9 mouse cellular contexts compared by ENCODE assay signal in the genomic region with DNA sequence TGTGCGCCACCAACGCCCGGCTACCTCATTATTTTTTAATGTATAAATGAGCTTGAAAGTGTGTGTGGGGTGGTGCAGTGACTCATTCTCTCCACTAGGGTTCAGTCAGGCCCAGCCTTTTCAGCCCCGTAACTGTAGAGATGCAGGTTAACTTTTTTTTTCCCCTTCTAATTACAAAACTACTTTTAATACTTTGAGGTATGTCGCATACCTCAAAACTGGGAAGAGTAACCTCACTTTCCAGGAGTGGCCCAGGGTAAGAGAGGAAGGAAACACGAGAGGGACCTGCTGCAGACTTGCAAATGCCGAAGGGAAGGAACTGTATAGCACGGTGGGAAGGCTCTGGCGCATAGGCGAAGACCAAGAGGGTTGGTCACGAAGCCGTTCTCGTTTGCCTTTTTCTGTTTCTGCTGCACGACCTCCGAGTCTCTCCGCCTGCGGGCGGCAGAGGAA. TPM values are rescaled to one million over a fixed set of nuclear protein-coding genes. Genes with fewer than 3 reads are reported as not detected.
DNase-seq lines count a peak whose midpoint lies in the region; ATAC-seq and TF ChIP-seq lines count a peak whose summit lies in the region.
"Had no signal": no experiment of that assay in that cellular context is flagged by ENCODE, and none has a peak within 500 bp of the region (broad histone marks: within the 10 kb centered on the region; RNA-seq: fewer than 3 reads in every experiment).

No protein-coding gene starts in this region.

- WGBS in embryonic facial prominence, embryonic 14.5 days, result 3% methylated on average over 18 of the region's 18 CpGs
- WGBS in heart, embryonic 16.5 days, result under 1% methylated on average over 18 of the region's 18 CpGs
- under 1% methylated on average over 18 of the region's 18 CpGs for WGBS in lung, adult 2 months
- WGBS in neural tube, embryonic 13.5 days, result 2% methylated on average over 18 of the region's 18 CpGs

- TF ChIP-seq CTCF in CH12.LX (conservative IDR thresholded peaks at IDR 0.05 in 1 of 2, IDR thresholded peaks at IDR 0.05 in 1 of 2; ENCODE audit: low read depth in 2 of 2, low read length in 2 of 2), result peak; percentile 77 to 78
- TF ChIP-seq CTCF in bone marrow macrophage, adult 2 months (IDR thresholded peaks at IDR 0.05; ENCODE audit: low read depth, low read length), result peak; percentile 23
- TF ChIP-seq CTCF in lung, adult 2 months (IDR thresholded peaks at IDR 0.05; ENCODE audit: insufficient read depth, low read length), result peak; percentile 71

- peak; percentile 53 for ATAC-seq in embryonic facial prominence, embryonic 14.5 days (ENCODE audit: low read depth)
- peak; percentile 42 for ATAC-seq in heart, embryonic 16.5 days (replicated peaks; ENCODE audit: extremely low read depth, insufficient read depth, low FRiP score)
- ATAC-seq in neural tube, embryonic 13.5 days (ENCODE audit: low read depth), result no peak

- no peaks in the 10 kb centered on the region for H3K27me3 ChIP-seq in CH12.LX (replicated peaks)
- 0 out of 2 replicates have a peak, but pooled peaks cover 5% of the 10 kb centered on the region for H3K27me3 ChIP-seq in embryonic facial prominence, embryonic 14.5 days (replicated peaks; ENCODE audit: control insufficient read depth, insufficient read depth, low read length)
- 0 out of 2 replicates have a peak, but pooled peaks cover 3% of the 10 kb centered on the region for H3K27me3 ChIP-seq in heart, embryonic 16.5 days (ENCODE audit: control insufficient read depth, insufficient read depth, low read length)
- peaks cover 9% of the 10 kb centered on the region for H3K27me3 ChIP-seq in neural tube, embryonic 13.5 days

- no peak for TF ChIP-seq EP300 in CH12.LX (IDR thresholded peaks at IDR 0.05; ENCODE audit: low read length)

- H3K36me3 ChIP-seq in CH12.LX (replicated peaks in 1 of 2; ENCODE audit: control insufficient read depth in 1 of 2, insufficient read depth in 1 of 2, low read length in 1 of 2), result peaks cover 0 to 14% of the 10 kb centered on the region in 2 experiments
- H3K36me3 ChIP-seq in embryonic facial prominence, embryonic 14.5 days (ENCODE audit: control insufficient read depth, insufficient read depth, low read length), result 0 out of 2 replicates have a peak, but pooled peaks cover 5% of the 10 kb centered on the region
- no peaks in the 10 kb centered on the region for H3K36me3 ChIP-seq in heart, embryonic 16.5 days (ENCODE audit: control insufficient read depth, insufficient read depth)
- H3K36me3 ChIP-seq in neural tube, embryonic 13.5 days, result no peaks in the 10 kb centered on the region

- peak; percentile 72 for TF ChIP-seq RAD21 in CH12.LX (IDR thresholded peaks at IDR 0.05; ENCODE audit: low read depth, low read length)

- H3K4me1 ChIP-seq in CH12.LX (ENCODE audit: control insufficient read depth in 1 of 2, insufficient read depth in 2 of 2), result peaks cover 6 to 27% of the 10 kb centered on the region in 2 experiments
- peaks cover 13% of the 10 kb centered on the region; the same call in 1 of the 2 replicates for H3K4me1 ChIP-seq in bone marrow macrophage, adult 2 months (ENCODE audit: control insufficient read depth, insufficient read depth, low read length)
- peaks cover 5% of the 10 kb centered on the region for H3K4me1 ChIP-seq in embryonic facial prominence, embryonic 14.5 days (ENCODE audit: control insufficient read depth, insufficient read depth, low read length)
- peaks cover 7% of the 10 kb centered on the region for H3K4me1 ChIP-seq in heart, embryonic 16.5 days (ENCODE audit: control insufficient read depth, insufficient read depth, low read length)
- H3K4me1 ChIP-seq in lung, adult 2 months (ENCODE audit: control insufficient read depth, insufficient read depth, low read length), result peaks cover 7% of the 10 kb centered on the region
- H3K4me1 ChIP-seq in neural tube, embryonic 13.5 days (replicated peaks), result peaks cover 23% of the 10 kb centered on the region

- in situ Hi-C loops in CH12.LX (cut with MboI; ENCODE audit: low pct_ligation_motif_present, low pct_unique_long_range_greater_than_20kb, low sequenced_read_pairs), result no loop called here

- no peak overlapping the region for H3K27ac ChIP-seq in CH12.LX (ENCODE audit: insufficient read depth, low read depth)
- no peak overlapping the region for H3K27ac ChIP-seq in bone marrow macrophage, adult 2 months (ENCODE audit: insufficient read depth, low read depth, low read length)
- peak overlapping the region; percentile 33; the same call in 1 of the 2 replicates for H3K27ac ChIP-seq in embryonic facial prominence, embryonic 14.5 days (replicated peaks; ENCODE audit: low read depth, low read length)
- peak overlapping the region; percentile 1 for H3K27ac ChIP-seq in heart, embryonic 16.5 days (ENCODE audit: low read length)
- H3K27ac ChIP-seq in neural tube, embryonic 13.5 days (replicated peaks), result no peak overlapping the region

- peak overlapping the region; percentile 85 for H3K4me2 ChIP-seq in CH12.LX (ENCODE audit: insufficient read depth, low read depth, poor library complexity, severe bottlenecking)
- peak overlapping the region; percentile 71 for H3K4me2 ChIP-seq in embryonic facial prominence, embryonic 14.5 days (ENCODE audit: low read depth, low read length)
- peak overlapping the region; percentile 66 for H3K4me2 ChIP-seq in heart, embryonic 16.5 days (ENCODE audit: low read depth, low read length)
- peak overlapping the region; percentile 55 for H3K4me2 ChIP-seq in neural tube, embryonic 13.5 days

- no peaks in the 10 kb centered on the region for H3K9me3 ChIP-seq in CH12.LX (replicated peaks; ENCODE audit: low read length)
- H3K9me3 ChIP-seq in embryonic facial prominence, embryonic 14.5 days (ENCODE audit: control insufficient read depth, low read length), result no peaks in the 10 kb centered on the region
- no peaks in the 10 kb centered on the region for H3K9me3 ChIP-seq in heart, embryonic 16.5 days (replicated peaks; ENCODE audit: control insufficient read depth, low read length)
- no peaks in the 10 kb centered on the region for H3K9me3 ChIP-seq in neural tube, embryonic 13.5 days

- dilution Hi-C loops in CH12.LX (cut with MboI; ENCODE audit: extremely low pct_ligation_motif_present, extremely low pct_unique_long_range_greater_than_20kb, low sequenced_read_pairs), result no loop called here

- TF ChIP-seq POLR2A in CH12.LX (IDR thresholded peaks at IDR 0.05; ENCODE audit: low read depth, low read length), result no peak
- TF ChIP-seq POLR2A in bone marrow macrophage, adult 2 months (IDR thresholded peaks at IDR 0.05; ENCODE audit: borderline replicate concordance, low read depth, low read length), result no peak
- TF ChIP-seq POLR2A in lung, adult 2 months (IDR thresholded peaks at IDR 0.05; ENCODE audit: borderline replicate concordance, extremely low read depth, low read depth, low read length), result no peak

- H3K4me3 ChIP-seq in CH12.LX (replicated peaks in 1 of 3; ENCODE audit: low read depth in 2 of 3, low read length in 2 of 3, poor library complexity in 1 of 3), result peak overlapping the region in 2 of 3 experiments; percentile 1 to 37
- peak overlapping the region; percentile 56 for H3K4me3 ChIP-seq in bone marrow macrophage, adult 2 months (ENCODE audit: insufficient read depth, low read length)
- H3K4me3 ChIP-seq in embryonic facial prominence, embryonic 14.5 days (ENCODE audit: low read depth, low read length), result peak overlapping the region; percentile 37
- H3K4me3 ChIP-seq in heart, embryonic 16.5 days (ENCODE audit: low read length), result peak overlapping the region; percentile 42
- H3K4me3 ChIP-seq in lung, adult 2 months (replicated peaks; ENCODE audit: extremely low read depth, low read depth, low read length), result peak overlapping the region; percentile 65
- peak overlapping the region; percentile 26 for H3K4me3 ChIP-seq in neural tube, embryonic 13.5 days

- peaks cover 16% of the 10 kb centered on the region for H3K79me2 ChIP-seq in CH12.LX (replicated peaks; ENCODE audit: control insufficient read depth, extremely low read depth, insufficient read depth, poor library complexity, severe bottlenecking)

- H3K9ac ChIP-seq in CH12.LX (ENCODE audit: insufficient read depth, low read depth), result peak overlapping the region; percentile 58
- H3K9ac ChIP-seq in embryonic facial prominence, embryonic 14.5 days (ENCODE audit: low read depth, low read length), result peak overlapping the region; percentile 60
- H3K9ac ChIP-seq in heart, embryonic 16.5 days (ENCODE audit: low read length), result peak overlapping the region; percentile 32
- peak overlapping the region; percentile 54 for H3K9ac ChIP-seq in neural tube, embryonic 13.5 days

- DNase-seq in CH12.LX (ENCODE audit: extremely low read depth), result peak; percentile 69
- peak; percentile 83 for DNase-seq in embryonic facial prominence, embryonic 14.5 days (ENCODE audit: low spot score)
- peak; percentile 81 for DNase-seq in kidney, postnatal 14 days
- peak; percentile 57 for DNase-seq in lung, adult 2 months
- peak; percentile 43 for DNase-seq in telencephalon, adult 2 months (ENCODE audit: low read depth, low spot score)

RNA-seq across cellular contexts. Expression of gene Spryd4, which starts 1.3 kb away (rescaled TPM):
- total RNA-seq in CH12.LX (2012; rRNA removed), result 24.2 and 32.4 TPM in 2 replicates
- 48.8 and 50.2 TPM in 2 replicates for total RNA-seq in CH12.LX (2014; rRNA removed)
- 38.6 and 39.2 TPM in 2 replicates for polyA plus RNA-seq in CH12.LX (2012; ENCODE audit: insufficient read length, low read depth)
- polyA plus RNA-seq in bone marrow macrophage, adult 2 months (2012; ENCODE audit: insufficient read depth, insufficient read length, missing spikeins), result 5.3 and 6.1 TPM in 2 replicates
- polyA plus RNA-seq in embryonic facial prominence, embryonic 14.5 days (2014; fragmentation: Nextera tagmentation; extraction: Ambion mirVana), result 30.8 and 35.8 TPM in 2 replicates
- polyA plus RNA-seq in heart, embryonic 16.5 days (2015; fragmentation: Nextera tagmentation; extraction: Ambion mirVana), result 45.1 and 46.1 TPM in 2 replicates
- 5.6 and 9.9 TPM in 2 replicates for polyA plus RNA-seq in lung, adult 2 months (2012; rRNA removed)
- 21.3 and 21.5 TPM in 2 replicates for polyA plus RNA-seq in neural tube, embryonic 13.5 days (2015; fragmentation: Nextera tagmentation; extraction: Ambion mirVana)

RNA-seq across cellular contexts. Expression of gene Mip, which starts 12.7 kb away (rescaled TPM):
- not detected in 2 replicates for total RNA-seq in CH12.LX (2012; rRNA removed)
- total RNA-seq in CH12.LX (2014; rRNA removed), result not detected in 2 replicates
- polyA plus RNA-seq in CH12.LX (2012; ENCODE audit: insufficient read length, low read depth), result not detected in 2 replicates
- polyA plus RNA-seq in bone marrow macrophage, adult 2 months (2012; ENCODE audit: insufficient read depth, insufficient read length, missing spikeins), result not detected in 2 replicates
- polyA plus RNA-seq in embryonic facial prominence, embryonic 14.5 days (2014; fragmentation: Nextera tagmentation; extraction: Ambion mirVana), result 0.15 and 0.35 TPM in 2 replicates
- polyA plus RNA-seq in heart, embryonic 16.5 days (2015; fragmentation: Nextera tagmentation; extraction: Ambion mirVana), result not detected in 2 replicates
- not detected in 2 replicates for polyA plus RNA-seq in lung, adult 2 months (2012; rRNA removed)
- not detected in 2 replicates for polyA plus RNA-seq in neural tube, embryonic 13.5 days (2015; fragmentation: Nextera tagmentation; extraction: Ambion mirVana)
- total RNA-seq: gastrocnemius, postnatal 4 days had no signal

RNA-seq across cellular contexts. Expression of gene Gls2, which starts 18.6 kb away (rescaled TPM):
- 1.8 and 2.2 TPM in 2 replicates for total RNA-seq in CH12.LX (2012; rRNA removed)
- 1.9 and 2.0 TPM in 2 replicates for total RNA-seq in CH12.LX (2014; rRNA removed)
- 0.86 and 1.8 TPM in 2 replicates for polyA plus RNA-seq in CH12.LX (2012; ENCODE audit: insufficient read length, low read depth)
- not detected in 2 replicates for polyA plus RNA-seq in bone marrow macrophage, adult 2 months (2012; ENCODE audit: insufficient read depth, insufficient read length, missing spikeins)
- 1.1 and 2.6 TPM in 2 replicates for polyA plus RNA-seq in embryonic facial prominence, embryonic 14.5 days (2014; fragmentation: Nextera tagmentation; extraction: Ambion mirVana)
- 0.88 and 1.0 TPM in 2 replicates for polyA plus RNA-seq in heart, embryonic 16.5 days (2015; fragmentation: Nextera tagmentation; extraction: Ambion mirVana)
- polyA plus RNA-seq in lung, adult 2 months (2012; rRNA removed), result 1.5 and 2.4 TPM in 2 replicates
- 1.1 and 1.7 TPM in 2 replicates for polyA plus RNA-seq in neural tube, embryonic 13.5 days (2015; fragmentation: Nextera tagmentation; extraction: Ambion mirVana)

RNA-seq across cellular contexts. Expression of gene Timeless, which starts 19.0 kb away (rescaled TPM):
- total RNA-seq in CH12.LX (2012; rRNA removed), result 47.2 and 51.5 TPM in 2 replicates
- 31.7 and 38.6 TPM in 2 replicates for total RNA-seq in CH12.LX (2014; rRNA removed)
- 65.9 and 80.3 TPM in 2 replicates for polyA plus RNA-seq in CH12.LX (2012; ENCODE audit: insufficient read length, low read depth)
- 6.4 and 10.7 TPM in 2 replicates for polyA plus RNA-seq in bone marrow macrophage, adult 2 months (2012; ENCODE audit: insufficient read depth, insufficient read length, missing spikeins)
- polyA plus RNA-seq in embryonic facial prominence, embryonic 14.5 days (2014; fragmentation: Nextera tagmentation; extraction: Ambion mirVana), result 35.4 and 53.3 TPM in 2 replicates
- polyA plus RNA-seq in heart, embryonic 16.5 days (2015; fragmentation: Nextera tagmentation; extraction: Ambion mirVana), result 29.6 and 30.4 TPM in 2 replicates
- polyA plus RNA-seq in lung, adult 2 months (2012; rRNA removed), result 7.8 and 7.9 TPM in 2 replicates
- 24.0 and 31.2 TPM in 2 replicates for polyA plus RNA-seq in neural tube, embryonic 13.5 days (2015; fragmentation: Nextera tagmentation; extraction: Ambion mirVana)

RNA-seq across cellular contexts. Expression of gene Rbms2, which starts 32.8 kb away (rescaled TPM):
- total RNA-seq in CH12.LX (2012; rRNA removed), result 9.4 and 9.8 TPM in 2 replicates
- total RNA-seq in CH12.LX (2014; rRNA removed), result 8.5 and 9.1 TPM in 2 replicates
- 36.6 and 48.2 TPM in 2 replicates for polyA plus RNA-seq in CH12.LX (2012; ENCODE audit: insufficient read length, low read depth)
- polyA plus RNA-seq in bone marrow macrophage, adult 2 months (2012; ENCODE audit: insufficient read depth, insufficient read length, missing spikeins), result 39.4 and 39.8 TPM in 2 replicates
- 31.3 and 32.4 TPM in 2 replicates for polyA plus RNA-seq in embryonic facial prominence, embryonic 14.5 days (2014; fragmentation: Nextera tagmentation; extraction: Ambion mirVana)
- 35.8 and 37.7 TPM in 2 replicates for polyA plus RNA-seq in heart, embryonic 16.5 days (2015; fragmentation: Nextera tagmentation; extraction: Ambion mirVana)
- polyA plus RNA-seq in lung, adult 2 months (2012; rRNA removed), result 103 and 116 TPM in 2 replicates
- 12.4 and 12.7 TPM in 2 replicates for polyA plus RNA-seq in neural tube, embryonic 13.5 days (2015; fragmentation: Nextera tagmentation; extraction: Ambion mirVana)

Comparison
In these comparisons a context has a peak if more than half of its experiments do, and no peak if none do; other contexts are left out.
1. H3K27ac ChIP-seq: peak in embryonic facial prominence, embryonic 14.5 days (single experiment) and heart, embryonic 16.5 days (single experiment); none in CH12.LX (single experiment), bone marrow macrophage, adult 2 months (single experiment) and neural tube, embryonic 13.5 days (single experiment).
2. CTCF ChIP-seq: peak in every context shown above with its lines; median percentile 78 in CH12.LX; 71 in lung, adult 2 months; 23 in bone marrow macrophage, adult 2 months.
3. Peak in every context shown above with its lines, with median percentiles within 50 percentile points of each other: DNase-seq, H3K4me2 ChIP-seq, H3K4me3 ChIP-seq and H3K9ac ChIP-seq.